In genomic region chr16:91839462-91839861, GRCm38 (mm10) we compare ENCODE assay signal across 11 mouse cellular contexts.
DNase-seq lines count a peak whose midpoint lies in the region; ATAC-seq and TF ChIP-seq lines count a peak whose summit lies in the region.
"Had no signal": no experiment of that assay in that cellular context is flagged by ENCODE, and none has a peak within 500 bp of the region (broad histone marks: within the 10 kb centered on the region; RNA-seq: fewer than 3 reads in every experiment).

No protein-coding gene starts in this region.

- H3K9ac ChIP-seq in heart, adult 2 months (ENCODE audit: low read depth, low read length): no peak overlapping the region
- H3K9ac ChIP-seq in kidney, embryonic 16.5 days (replicated peaks; ENCODE audit: low read length): no peak overlapping the region
- no peak overlapping the region for H3K9ac ChIP-seq in liver, embryonic 15.5 days
- H3K9ac ChIP-seq in hindbrain, embryonic 16.5 days (ENCODE audit: low read depth, low read length): no peak overlapping the region

- H3K79me2 ChIP-seq in heart, adult 2 months (replicated peaks; ENCODE audit: control insufficient read depth, insufficient read depth, low read length): no peaks in the 10 kb centered on the region

- H3K27ac ChIP-seq in heart, adult 2 months: no peak overlapping the region
- peak overlapping the region; percentile 45 for H3K27ac ChIP-seq in brown adipose tissue, adult 24 weeks (replicated peaks; ENCODE audit: low read depth, low read length)
- H3K27ac ChIP-seq in kidney, embryonic 16.5 days (ENCODE audit: low read length): 0 out of 2 replicates have a peak overlapping the region, but pooled peaks have one; percentile 22
- no peak overlapping the region for H3K27ac ChIP-seq in liver, embryonic 15.5 days (replicated peaks)
- H3K27ac ChIP-seq in hindbrain, embryonic 16.5 days (ENCODE audit: low read depth, low read length): no peak overlapping the region

- H3K9me3 ChIP-seq in kidney, embryonic 16.5 days (ENCODE audit: low read length): no peaks in the 10 kb centered on the region
- H3K9me3 ChIP-seq in liver, embryonic 15.5 days (replicated peaks): no peaks in the 10 kb centered on the region
- no peaks in the 10 kb centered on the region for H3K9me3 ChIP-seq in hindbrain, embryonic 16.5 days (ENCODE audit: control insufficient read depth, low read length)

- intact Hi-C loops in heart, adult 2 months (cut with DNase I): no loop called here
- intact Hi-C loops in heart, postnatal 25 days (cut with DNase I): no loop called here

- ATAC-seq in kidney, embryonic 16.5 days (ENCODE audit: low FRiP score, low TSS enrichment): peak; percentile 57; the same call in 1 of the 2 replicates
- ATAC-seq in liver, embryonic 15.5 days (ENCODE audit: insufficient read depth): peak; percentile 35; the same call in 1 of the 2 replicates
- no peak for ATAC-seq in hindbrain, embryonic 16.5 days
- ATAC-seq: inflammation-experienced regulatory T-cells, adult 6 months had no signal

- TF ChIP-seq POLR2A in heart, adult 2 months (IDR thresholded peaks at IDR 0.05; ENCODE audit: insufficient read depth, low read depth, low read length): no peak

- H3K36me3 ChIP-seq in heart, adult 2 months (ENCODE audit: control insufficient read depth, insufficient read depth, low read length): no peaks in the 10 kb centered on the region
- H3K36me3 ChIP-seq in kidney, embryonic 16.5 days (ENCODE audit: insufficient read depth, low read length): peaks cover 13% of the 10 kb centered on the region; the same call in 1 of the 2 replicates
- H3K36me3 ChIP-seq in liver, embryonic 15.5 days (replicated peaks): peaks cover 71% of the 10 kb centered on the region
- peaks cover 26% of the 10 kb centered on the region for H3K36me3 ChIP-seq in hindbrain, embryonic 16.5 days (ENCODE audit: control insufficient read depth, insufficient read depth, low read length)

- H3K4me2 ChIP-seq in kidney, embryonic 16.5 days (replicated peaks; ENCODE audit: low read depth, low read length): no peak overlapping the region
- H3K4me2 ChIP-seq in liver, embryonic 15.5 days: no peak overlapping the region
- H3K4me2 ChIP-seq in hindbrain, embryonic 16.5 days (ENCODE audit: low read length): no peak overlapping the region

- WGBS in heart, adult 2 months: 27% methylated on average over 11 of the region's 11 CpGs
- WGBS in kidney, embryonic 16.5 days: 31% methylated on average over 11 of the region's 11 CpGs
- 47% methylated on average over 11 of the region's 11 CpGs for WGBS in liver, embryonic 15.5 days (ENCODE audit: insufficient replicate concordance)
- 59% methylated on average over 11 of the region's 11 CpGs for WGBS in hindbrain, embryonic 16.5 days

- H3K27me3 ChIP-seq in heart, adult 2 months (ENCODE audit: control insufficient read depth, insufficient read depth, low read length): no peaks in the 10 kb centered on the region
- H3K27me3 ChIP-seq in kidney, embryonic 16.5 days (ENCODE audit: insufficient read depth, low read length): no peaks in the 10 kb centered on the region
- H3K27me3 ChIP-seq in liver, embryonic 15.5 days: peaks cover 23% of the 10 kb centered on the region
- no peaks in the 10 kb centered on the region for H3K27me3 ChIP-seq in hindbrain, embryonic 16.5 days (replicated peaks; ENCODE audit: control insufficient read depth, insufficient read depth, low read length)

- no peak for TF ChIP-seq EP300 in heart, adult 2 months (IDR thresholded peaks at IDR 0.05; ENCODE audit: insufficient read depth, low read depth, low read length)

- peak; percentile 42 to 49 for DNase-seq in heart, adult 2 months
- DNase-seq in heart, postnatal 25 days (ENCODE audit: low spot score): no peak
- no peak for DNase-seq in frontal cortex, postnatal 14 days (ENCODE audit: low spot score in 2 of 2)
- DNase-seq in frontal cortex, postnatal 36 days (ENCODE audit: low spot score in 2 of 2): no peak
- DNase-seq: thymus, postnatal 4 days had no signal

- H3K4me1 ChIP-seq in heart, adult 2 months (ENCODE audit: control insufficient read depth, insufficient read depth, low read length): peaks cover 3% of the 10 kb centered on the region
- peaks cover 12% of the 10 kb centered on the region for H3K4me1 ChIP-seq in brown adipose tissue, adult 24 weeks (ENCODE audit: control insufficient read depth, insufficient read depth, insufficient read length, low read length)
- H3K4me1 ChIP-seq in kidney, embryonic 16.5 days (ENCODE audit: insufficient read depth, low read length): peaks cover 27% of the 10 kb centered on the region
- peaks cover 6% of the 10 kb centered on the region for H3K4me1 ChIP-seq in liver, embryonic 15.5 days (replicated peaks)
- peaks cover 16% of the 10 kb centered on the region for H3K4me1 ChIP-seq in hindbrain, embryonic 16.5 days (ENCODE audit: control insufficient read depth, insufficient read depth, low read depth, low read length)

- no peak overlapping the region for H3K4me3 ChIP-seq in heart, adult 2 months
- no peak overlapping the region for H3K4me3 ChIP-seq in brown adipose tissue, adult 24 weeks (ENCODE audit: insufficient read depth, low read depth, low read length)
- H3K4me3 ChIP-seq in kidney, embryonic 16.5 days (ENCODE audit: low read length): no peak overlapping the region
- no peak overlapping the region for H3K4me3 ChIP-seq in liver, embryonic 15.5 days (replicated peaks)
- H3K4me3 ChIP-seq in hindbrain, embryonic 16.5 days (ENCODE audit: low read length): no peak overlapping the region
- H3K4me3 ChIP-seq: myocyte had no signal

- no peak for TF ChIP-seq CTCF in heart, adult 2 months (IDR thresholded peaks at IDR 0.05)

Comparison
In these comparisons a context has a peak if more than half of its experiments do, and no peak if none do; other contexts are left out.
1. DNase-seq: peak in heart, adult 2 months (2 of 2); none in heart, postnatal 25 days (single experiment), frontal cortex, postnatal 14 days (0 of 2) and frontal cortex, postnatal 36 days (0 of 2).
2. H3K27ac ChIP-seq: peak in brown adipose tissue, adult 24 weeks (single experiment) and kidney, embryonic 16.5 days (single experiment); none in heart, adult 2 months (single experiment), liver, embryonic 15.5 days (single experiment) and hindbrain, embryonic 16.5 days (single experiment).